Mouse (Mus musculus): ENCODE results near the gene Myb.

DNA sequence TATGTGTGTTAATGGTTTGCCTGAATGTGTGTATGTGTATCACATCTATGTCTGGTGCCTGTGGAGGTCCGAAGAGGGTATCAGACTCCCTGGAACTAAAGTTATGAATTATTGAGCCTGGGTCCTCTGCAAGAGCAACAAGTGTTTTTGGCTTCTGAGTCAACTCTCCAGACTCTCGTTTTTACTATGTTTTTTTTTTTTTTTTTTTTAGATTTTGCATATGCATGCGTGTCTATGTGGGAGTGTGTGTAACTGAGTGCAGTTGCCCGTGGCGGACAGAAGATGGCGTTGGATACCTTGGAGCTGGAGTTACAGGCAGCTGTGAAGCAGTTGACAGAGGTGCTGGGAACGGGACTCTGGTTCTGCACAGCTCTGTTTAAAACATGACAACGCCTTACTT is 7.7 kb upstream of the Myb start:
- TF ChIP-seq CTCF (IDR thresholded peaks at IDR 0.05; ENCODE audit: insufficient read depth, low read depth, low read length) (no peak), POLR2A (IDR thresholded peaks at IDR 0.05; ENCODE audit: insufficient read depth, low read depth, low read length) (no peak)

All from olfactory bulb, adult 2 months (tissue).